Mouse (Mus musculus): ENCODE results near the gene Zfp143. TPM values are rescaled to one million over a fixed set of nuclear protein-coding genes. Genes with fewer than 3 reads are reported as not detected.
A peak's percentile ranks its signal among the peaks of the same experiment; 100 is the strongest.
"Not testable (repeated sequence)": the region's sequence is repeated elsewhere in the genome, so short reads cannot be mapped to it uniquely, and the experiment has no call there.

Zfp143 gene
- total RNA-seq, 2 experiments from 2014 or later, result 8.9 to 10.0 TPM

DNA sequence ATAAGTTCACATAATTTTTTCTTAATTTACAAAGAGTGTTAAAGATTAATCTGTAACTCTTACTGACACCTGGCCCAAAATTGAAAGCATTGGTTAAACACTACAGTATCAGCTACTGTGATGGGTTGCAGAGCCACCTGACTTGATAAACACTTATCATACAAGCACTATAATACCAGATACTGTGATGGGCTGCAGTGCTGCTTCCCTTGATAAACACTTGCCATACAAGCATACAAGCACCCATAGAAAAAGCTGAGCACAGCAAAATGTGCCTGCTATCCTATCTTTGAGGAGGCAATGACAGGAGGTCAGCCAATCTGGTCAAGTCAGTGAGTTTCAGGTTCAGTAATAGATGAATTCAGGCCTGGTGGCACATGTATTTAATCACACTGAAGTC, 24.2 kb downstream of the Zfp143 start:
- intact Hi-C loops (cut with DNase I), result no loop called here
- no peak for DNase-seq (ENCODE audit: low spot score)

DNA sequence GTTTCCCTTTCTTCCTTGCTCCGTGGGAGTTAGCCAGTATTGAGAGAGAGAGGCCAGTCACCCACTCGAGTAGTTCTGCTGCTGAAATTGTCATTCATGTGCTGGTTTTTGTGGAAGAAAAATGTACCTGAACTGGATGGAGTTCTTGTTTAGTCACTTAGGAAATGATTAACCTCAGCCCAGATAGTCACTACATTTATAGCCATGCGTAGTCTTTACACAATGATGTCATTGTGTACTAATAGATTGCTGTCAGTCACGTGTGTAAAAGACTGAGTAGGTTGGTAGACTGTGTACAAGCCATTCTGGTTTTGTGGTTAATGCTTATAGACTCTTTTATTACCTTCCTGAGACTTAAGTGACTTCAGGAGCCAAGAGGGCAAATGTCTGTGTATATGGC, 26.9 kb downstream of the Zfp143 start:
- no peak for DNase-seq (ENCODE audit: low spot score)
- intact Hi-C loops (cut with DNase I), result no loop called here

DNA sequence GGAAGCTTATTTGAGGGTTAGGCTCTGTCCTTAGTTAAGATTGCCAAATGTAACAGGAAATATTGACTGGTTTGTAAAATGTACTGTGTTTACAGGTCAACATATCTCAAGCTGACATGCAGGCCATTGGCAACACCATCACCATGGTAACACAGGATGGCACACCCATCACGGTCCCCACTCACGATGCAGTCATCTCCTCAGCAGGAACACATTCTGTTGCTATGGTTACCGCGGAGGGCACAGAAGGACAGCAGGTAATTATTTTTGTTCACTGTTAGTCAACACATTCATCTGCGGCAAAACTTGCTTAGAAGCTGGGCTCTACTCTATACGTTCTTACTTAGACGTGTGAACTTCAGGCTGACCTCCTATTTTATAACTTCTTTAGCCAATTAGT, 30.7 kb downstream of the Zfp143 start:
- no peak for DNase-seq (ENCODE audit: low spot score)
- intact Hi-C loops (cut with DNase I), result no loop called here

DNA sequence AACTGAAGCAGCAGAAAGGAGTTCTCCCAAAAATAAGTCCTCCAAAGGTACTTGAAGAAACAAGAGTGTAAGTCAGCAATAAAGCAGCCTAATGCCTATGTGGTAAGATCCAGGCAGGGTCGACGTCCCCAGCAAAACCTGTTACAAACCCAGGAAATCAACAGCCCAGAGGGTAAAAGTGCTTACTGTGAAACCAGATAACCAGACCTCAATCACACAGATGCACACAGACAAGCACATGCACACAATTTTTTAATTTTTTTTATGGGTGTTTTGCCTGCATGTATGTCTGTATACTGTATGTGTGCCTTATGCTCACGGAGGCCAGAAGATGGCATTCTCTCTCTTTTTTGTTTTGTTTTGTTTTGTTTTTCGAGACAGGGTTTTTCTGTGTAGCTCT, 35.3 kb downstream of the Zfp143 start:
- intact Hi-C loops (cut with DNase I), result loop anchor here (1.0 kb wide), 1 partner anchor 68 kb away; no protein-coding TSS in a partner anchor

DNA sequence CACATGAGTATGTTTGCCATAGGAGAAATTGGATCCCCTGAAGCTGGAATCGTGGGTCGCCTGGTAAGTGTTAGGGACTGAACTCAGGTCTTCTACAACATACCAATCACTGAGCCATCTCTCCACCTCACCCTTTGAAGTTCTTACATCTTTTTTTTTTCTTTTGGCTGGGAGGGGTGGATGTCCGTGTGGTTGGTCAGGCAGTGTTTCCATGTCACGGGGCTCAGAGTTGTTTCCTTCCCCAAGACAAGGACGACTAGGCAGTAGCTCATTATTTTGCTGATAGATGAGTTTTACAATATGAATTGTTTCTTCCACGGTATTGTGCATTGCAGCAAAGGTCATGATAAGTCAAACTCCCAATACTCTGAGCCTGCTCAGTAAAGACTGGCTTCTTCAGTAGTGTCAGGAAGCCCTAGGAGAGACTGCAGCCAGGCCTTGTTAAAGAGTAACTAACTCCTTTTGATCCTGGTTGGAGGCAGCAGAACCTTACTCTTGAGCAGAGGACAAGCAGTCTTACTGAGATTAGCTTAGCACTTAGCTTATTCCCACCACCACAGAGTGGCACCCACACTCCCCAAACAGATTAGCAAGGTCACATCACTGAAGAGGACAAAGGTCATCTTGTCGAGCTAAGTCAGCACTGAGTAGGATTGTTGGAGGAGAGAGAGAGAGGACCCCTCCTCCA, 36.2 kb downstream of the Zfp143 start:
- no peak for DNase-seq (ENCODE audit: low spot score)
- intact Hi-C loops (cut with DNase I), result no loop called here

More for the DNA sequence above, 35.3 kb downstream of the Zfp143 start:
- no peak for DNase-seq (ENCODE audit: low spot score)

DNA sequence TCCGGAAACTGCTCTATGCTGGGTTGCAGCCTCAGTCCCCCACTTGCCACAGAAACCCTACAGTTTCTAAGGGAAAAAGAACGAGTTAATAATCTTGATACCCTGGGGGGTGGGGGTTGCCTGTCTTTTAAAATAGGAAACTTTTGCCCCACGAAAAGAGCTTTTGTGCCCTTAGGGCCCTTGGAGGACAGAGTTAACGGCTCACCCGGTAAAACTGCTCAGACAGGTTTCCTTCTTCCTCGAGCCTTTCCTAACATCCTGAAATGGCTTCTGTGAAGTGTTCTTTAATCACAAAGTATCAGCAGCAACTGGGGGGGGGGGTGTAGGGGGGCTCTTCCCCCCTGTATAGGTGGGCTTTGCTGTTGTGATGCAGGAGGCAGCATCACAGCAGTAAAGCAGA, 39.8 kb downstream of the Zfp143 start:
- no peak for DNase-seq (ENCODE audit: low spot score)
- intact Hi-C loops (cut with DNase I), result no loop called here

DNA sequence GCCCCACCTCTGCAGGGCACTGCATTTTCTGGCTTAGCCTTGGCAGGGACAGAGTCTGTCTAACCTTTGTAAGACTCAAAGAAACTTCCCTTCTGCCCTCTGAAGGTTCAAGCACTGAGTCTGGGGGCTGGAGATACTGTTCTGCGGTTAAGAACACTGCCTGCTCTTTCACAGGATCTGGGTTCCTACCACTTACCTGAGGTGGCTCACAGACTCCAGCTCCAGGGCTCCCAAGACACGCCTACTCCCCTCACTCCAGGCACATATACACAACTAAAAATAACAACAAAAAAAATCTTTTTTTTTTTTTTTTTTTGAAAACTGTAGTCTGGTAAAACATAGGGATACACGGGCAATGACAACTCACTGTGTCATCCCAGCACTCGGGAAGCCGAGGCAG, 40.2 kb downstream of the Zfp143 start:
- no peak for DNase-seq (ENCODE audit: low spot score)
- intact Hi-C loops (cut with DNase I), result no loop called here

DNA sequence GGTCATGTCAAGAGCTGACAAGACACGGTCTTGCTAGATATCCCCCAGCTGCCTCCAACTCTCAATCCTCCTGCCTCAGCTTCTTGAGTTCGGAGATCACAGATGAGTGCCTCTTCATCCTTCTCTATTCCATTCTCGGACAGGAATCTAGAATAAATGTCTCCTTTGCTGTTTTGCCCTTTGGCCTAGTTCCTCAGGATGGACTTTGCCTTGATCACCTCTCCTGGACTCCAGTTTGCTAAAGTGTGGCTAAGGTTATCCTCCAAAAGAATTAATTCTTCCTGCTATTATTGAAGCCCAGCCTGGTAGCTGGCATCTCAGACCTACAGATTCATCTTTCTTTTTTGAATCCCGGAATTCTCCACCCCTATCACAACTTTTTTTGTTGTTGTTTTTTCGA, 44.0 kb downstream of the Zfp143 start:
- intact Hi-C loops (cut with DNase I), result no loop called here
- DNase-seq (ENCODE audit: low spot score), result no peak

DNA sequence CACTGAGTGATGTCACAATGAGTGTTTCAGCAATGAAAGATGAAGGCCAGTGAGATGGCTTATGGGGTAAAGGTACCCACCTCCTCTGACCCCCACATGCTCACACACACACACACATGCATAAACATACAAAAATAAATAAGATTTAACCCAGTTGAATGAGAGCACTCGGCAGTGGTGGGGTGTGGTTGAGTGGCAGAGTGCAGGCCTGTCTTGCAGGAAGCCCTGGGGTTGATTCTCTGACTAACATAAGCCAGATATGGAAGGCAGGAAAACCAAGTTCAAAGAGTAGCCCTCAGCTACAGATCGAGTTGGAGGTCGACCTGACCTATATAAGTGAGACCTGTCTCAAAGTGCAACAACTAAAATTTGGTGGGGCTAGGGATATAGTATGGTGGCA, 45.6 kb downstream of the Zfp143 start:
- no peak for DNase-seq (ENCODE audit: low spot score)
- intact Hi-C loops (cut with DNase I), result no loop called here

DNA sequence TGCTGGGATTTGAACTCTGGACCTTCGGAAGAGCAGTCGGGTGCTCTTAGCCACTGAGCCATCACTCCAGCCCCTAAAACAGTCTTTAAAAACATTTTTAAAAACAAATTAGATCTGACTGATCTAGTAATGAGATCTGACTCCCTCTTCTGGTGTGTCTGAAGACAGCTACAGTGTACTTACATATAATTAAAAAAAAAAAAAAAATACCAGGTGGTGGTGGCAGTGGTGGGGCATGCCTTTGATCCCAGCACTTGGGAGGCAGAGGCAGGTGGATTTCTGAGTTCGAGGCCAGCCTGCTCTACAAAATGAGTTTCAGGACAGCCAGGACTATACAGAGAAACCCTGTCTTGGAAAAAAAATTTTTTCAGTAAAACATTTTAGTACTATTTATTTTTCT, 47.5 kb downstream of the Zfp143 start:
- intact Hi-C loops (cut with DNase I); DNase-seq (ENCODE audit: low spot score): not testable (repeated sequence)

DNA sequence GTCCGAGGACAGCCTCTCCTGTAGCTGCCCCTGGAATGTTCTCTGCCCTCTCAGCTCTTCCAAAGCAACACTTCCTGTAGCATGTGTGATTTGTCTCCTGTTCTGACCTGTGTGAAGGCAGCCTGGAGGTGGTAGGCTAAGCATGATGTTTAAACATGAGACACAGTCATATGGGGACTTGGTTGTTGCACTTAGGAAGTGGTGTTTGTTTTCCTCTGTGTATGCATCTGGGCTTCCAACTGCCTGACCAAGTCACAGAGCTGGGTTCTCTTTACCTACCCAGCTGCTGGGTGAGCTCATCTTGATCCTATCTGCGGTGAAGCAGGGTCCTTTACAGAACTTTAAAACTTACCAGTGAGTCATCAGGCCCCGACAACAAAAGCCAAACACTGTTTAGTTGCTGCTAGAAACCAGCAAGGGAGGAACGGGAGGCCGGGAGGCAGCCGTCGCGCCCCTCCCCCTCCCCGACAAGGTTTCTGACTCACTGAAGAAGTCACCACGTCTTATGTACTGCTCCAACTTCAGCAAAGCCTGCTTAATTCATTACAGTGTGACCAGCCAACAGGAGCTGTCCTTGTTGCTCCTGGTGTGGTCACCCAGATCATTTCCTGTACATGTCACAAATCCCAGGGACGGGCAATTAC, 48.1 kb downstream of the Zfp143 start:
- DNase-seq (ENCODE audit: low spot score), result peak; percentile 69
- intact Hi-C loops (cut with DNase I), result no loop called here

DNA sequence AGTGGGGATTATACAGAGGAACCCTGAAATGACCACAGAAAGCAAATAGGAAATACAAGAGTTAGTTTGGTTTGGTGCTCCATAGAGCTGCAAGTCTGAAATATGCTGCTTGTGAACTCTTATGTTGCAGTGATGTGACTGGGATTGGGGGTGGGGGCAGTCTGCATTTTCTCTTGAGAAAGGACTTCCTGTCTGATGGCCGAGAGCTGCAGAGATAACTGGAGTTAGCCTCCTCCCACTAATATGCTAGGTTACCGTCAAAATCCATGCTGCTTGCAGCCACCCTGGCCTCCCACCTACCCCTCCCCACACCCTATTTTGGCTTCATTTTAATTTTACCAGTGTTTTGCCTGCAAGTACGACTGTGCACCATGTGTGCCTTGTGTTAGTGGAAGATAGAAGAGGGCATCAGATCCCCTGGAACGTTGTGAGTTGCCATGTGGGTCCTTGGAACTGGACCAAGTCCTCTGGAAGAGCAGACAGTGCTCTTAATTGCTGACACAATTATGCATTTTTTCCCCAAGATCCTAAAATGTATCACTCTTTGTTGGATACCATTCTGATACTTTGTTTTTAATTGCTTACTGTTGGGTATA, 49.1 kb downstream of the Zfp143 start:
- intact Hi-C loops (cut with DNase I), result no loop called here
- no peak for DNase-seq (ENCODE audit: low spot score)

DNA sequence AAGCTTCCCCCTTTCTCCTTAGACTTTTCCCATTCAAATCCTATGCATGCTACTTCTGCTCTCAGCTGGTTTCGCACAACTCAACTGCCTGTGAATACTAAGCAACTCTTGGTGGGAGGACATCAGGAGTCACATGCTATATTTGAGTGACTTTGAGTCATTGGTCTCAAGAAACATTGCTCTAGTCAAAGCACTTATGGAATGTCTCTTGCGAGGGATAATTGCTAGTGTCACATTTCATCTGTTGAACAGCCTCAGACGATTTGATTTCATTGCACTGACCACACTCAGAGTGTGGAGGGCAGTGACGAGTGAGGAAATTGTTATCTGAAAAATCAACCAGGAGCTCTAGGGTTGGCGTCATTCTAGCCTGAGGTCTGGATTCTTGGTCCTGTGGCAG, 53.7 kb downstream of the Zfp143 start:
- no peak for DNase-seq (ENCODE audit: low spot score)
- intact Hi-C loops (cut with DNase I), result no loop called here

DNA sequence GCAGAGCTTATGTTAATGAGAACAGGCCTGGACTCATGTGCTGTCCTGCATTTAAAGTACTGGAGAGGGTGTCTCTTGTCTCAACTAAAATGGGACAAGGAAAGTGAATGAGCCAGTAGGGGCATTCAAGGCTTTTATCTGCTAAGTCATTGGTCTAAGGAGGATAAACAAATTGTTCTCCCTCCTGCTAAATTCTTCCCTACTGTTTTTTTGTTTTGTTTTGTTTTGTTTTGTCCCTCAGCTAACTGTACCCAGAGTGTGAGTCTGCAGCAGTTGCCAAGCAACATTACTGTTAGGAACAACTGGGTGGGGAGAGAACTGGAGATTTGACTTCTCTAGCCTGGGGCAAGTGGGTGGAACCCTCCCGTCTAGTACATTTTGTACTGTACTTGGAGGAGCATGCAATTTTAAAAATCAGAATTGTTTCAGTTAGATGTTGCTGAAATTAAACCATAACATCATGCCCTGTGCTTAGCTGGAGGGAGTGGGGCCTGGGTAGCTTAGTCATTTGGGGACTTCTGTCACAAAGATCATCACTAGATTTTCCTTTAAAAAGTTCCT, 55.8 kb downstream of the Zfp143 start:
- intact Hi-C loops (cut with DNase I), result no loop called here
- DNase-seq (ENCODE audit: low spot score), result peak; percentile 73

DNA sequence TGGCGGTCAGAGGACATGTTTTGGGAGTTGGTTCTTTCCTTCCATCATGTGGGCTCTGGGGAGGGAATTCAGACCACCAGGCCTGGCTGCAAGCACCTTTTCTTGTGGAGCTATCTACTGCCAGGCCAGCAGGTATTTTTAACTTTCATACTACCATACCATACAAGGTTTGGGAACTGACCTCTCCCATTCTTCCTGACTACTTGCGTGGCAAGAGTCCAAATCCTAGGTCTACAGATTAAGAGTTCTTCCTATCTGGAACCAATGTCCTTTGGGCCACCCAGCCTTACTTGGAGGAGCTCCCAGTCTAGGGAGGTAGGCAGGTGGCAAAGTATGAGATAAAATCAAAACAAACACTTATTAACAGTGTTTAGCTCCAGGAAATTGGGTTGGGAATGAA, 57.4 kb downstream of the Zfp143 start:
- intact Hi-C loops (cut with DNase I), result no loop called here
- peak; percentile 35 for DNase-seq (ENCODE audit: low spot score)

DNA sequence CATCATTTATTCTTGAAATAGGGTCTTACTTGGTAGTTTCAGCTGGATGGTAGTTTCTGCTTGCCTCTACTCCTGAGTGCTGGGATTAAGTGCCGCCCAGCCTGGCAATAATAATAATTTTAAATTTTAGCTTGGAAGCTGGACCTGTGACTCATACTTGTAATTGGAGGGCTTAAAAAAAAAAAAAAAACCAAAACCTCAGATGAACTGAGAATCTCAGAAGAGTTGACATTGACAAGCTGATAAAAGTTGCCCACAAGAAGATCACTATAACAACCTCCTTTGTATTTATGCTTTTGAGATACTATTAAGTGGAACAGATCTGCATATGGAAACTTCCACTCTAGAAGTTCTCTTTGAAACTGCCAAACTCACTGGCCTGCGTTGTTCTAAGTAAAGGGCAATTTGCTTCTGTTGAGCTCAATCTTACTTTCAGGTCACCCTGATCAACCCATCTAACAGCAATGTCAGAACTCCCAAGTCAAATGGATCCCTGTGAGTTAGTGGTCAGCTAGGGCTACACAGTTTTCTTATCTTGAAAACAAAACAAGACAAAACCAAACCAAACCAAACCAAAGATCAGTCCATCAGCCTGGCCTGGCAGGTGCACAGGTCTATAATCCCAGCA, 59.3 kb downstream of the Zfp143 start:
- no peak for DNase-seq (ENCODE audit: low spot score)
- intact Hi-C loops (cut with DNase I), result loop anchor here (5.0 kb wide), 1 partner anchor 58 kb away; the partner anchor contains the start of gene Zfp143

DNA sequence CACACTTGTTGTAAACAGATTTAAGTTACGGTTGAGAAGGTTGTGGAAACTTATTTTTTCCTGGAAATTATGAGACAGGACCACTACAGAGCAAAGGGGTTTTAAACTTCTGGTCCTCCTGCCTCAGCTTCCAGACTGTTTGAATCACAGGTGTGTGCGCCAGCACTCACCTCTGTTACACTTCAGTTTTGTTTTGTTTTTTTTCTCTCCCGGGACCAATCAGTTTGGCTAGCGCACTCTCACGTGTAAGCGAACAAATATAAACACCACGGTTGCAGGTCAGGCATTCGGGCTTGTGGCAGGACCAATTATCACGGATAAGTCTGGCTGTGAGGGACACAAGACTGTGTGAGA, 60.1 kb downstream of the Zfp143 start:
- intact Hi-C loops (cut with DNase I), result loop anchor here (5.0 kb wide), 1 partner anchor 59 kb away; the partner anchor contains the start of gene Zfp143

DNA sequence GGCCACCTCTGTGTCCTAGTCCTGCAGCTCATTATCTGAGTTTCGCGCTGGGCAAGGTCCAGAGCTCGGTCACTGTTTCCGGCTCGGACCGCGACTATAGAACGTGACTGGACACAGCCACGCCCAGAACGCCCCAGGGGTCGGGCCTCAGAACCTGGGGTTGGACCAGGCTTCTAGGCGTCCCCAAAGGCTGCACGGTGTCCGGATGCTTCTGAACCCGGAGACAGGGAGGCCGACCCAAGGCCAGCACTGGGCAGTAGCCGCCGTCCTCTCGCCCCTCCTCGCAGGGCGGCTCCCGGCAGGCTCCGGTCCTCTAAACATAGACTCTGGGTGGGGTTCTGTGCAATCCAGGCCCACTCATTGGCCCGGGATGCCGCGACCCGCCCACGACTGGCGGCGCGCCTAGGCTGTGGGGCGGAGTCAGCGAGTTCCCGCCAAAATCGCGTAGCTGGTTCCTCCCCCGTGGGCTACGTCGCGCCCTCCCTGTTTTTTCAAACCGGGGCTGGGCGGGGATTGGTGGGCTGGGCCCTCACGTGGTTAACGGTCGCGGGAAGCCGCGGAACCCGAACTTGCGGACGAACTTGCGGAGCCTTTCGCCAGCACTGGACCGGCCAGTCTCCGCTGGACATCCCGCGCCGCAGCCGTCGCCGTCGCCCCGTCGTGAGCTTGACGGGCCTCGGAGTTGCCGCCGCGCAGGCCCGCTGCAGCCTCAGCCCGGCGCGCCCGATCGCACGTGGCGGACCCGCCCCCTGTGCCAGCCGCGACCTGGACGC, 60.7 kb downstream of the Zfp143 start, which contains the start of gene Wee1:
TSS of gene Wee1 (plus strand) at position 531 of the 773 bp plus-strand sequence.
- peak; percentile 100 for DNase-seq (ENCODE audit: low spot score)
- intact Hi-C loops (cut with DNase I), result loop anchor here (2.0 to 5.0 kb wide), 2 partner anchors 43 to 59 kb away; partner anchors contain the start of gene Zfp143

More for the DNA sequence above, 60.1 kb downstream of the Zfp143 start:
- no peak for DNase-seq (ENCODE audit: low spot score)

DNA sequence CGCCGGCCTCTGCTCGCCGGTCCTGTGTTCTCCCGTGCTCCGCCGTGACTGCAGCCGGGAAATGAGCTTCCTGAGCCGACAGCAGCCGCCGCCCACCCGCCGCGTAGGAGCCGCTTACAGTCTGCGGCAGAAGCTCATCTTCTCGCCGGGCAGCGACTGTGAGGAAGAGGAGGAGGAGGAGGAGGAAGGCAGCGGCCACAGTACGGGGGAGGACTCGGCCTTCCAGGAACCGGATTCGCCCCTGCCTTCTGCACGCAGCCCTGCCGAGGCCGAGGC, 61.2 kb downstream of the Zfp143 start:
- intact Hi-C loops (cut with DNase I), result loop anchor here (2.0 to 5.0 kb wide), 2 partner anchors 43 to 60 kb away; partner anchors contain the start of gene Zfp143

More for the DNA sequence above, 61.2 kb downstream of the Zfp143 start:
- no peak for DNase-seq (ENCODE audit: low spot score)
